Mouse (Mus musculus): ENCODE measurements around the gene Enpp1.
A peak's percentile ranks its signal among the peaks of the same experiment; 100 is the strongest.

Enpp1 gene

GRCm38 (mm10) chr10:24595250-24596002 lies 116.5 kb downstream of the Enpp1 start, which contains the start of gene Ccn2:
TSS of gene Ccn2 (plus strand) at chr10:24595442.
- peak; percentile 24 for DNase-seq

- no peak for DNase-seq
Measured at GRCm38 (mm10) chr10:24593556-24593955, 118.4 kb downstream of the Enpp1 start.

- no peak for DNase-seq
Measured at GRCm38 (mm10) chr10:24592969-24593368, 119.0 kb downstream of the Enpp1 start.

- no peak for DNase-seq
Measured at GRCm38 (mm10) chr10:24592318-24592717, 119.6 kb downstream of the Enpp1 start.

- no peak for DNase-seq
Measured at GRCm38 (mm10) chr10:24591741-24592140, 120.2 kb downstream of the Enpp1 start.

GRCm38 (mm10) chr10:24591136-24591535 lies 120.8 kb downstream of the Enpp1 start:
- peak; percentile 76 for DNase-seq

- no peak for DNase-seq
Measured at GRCm38 (mm10) chr10:24590546-24590945, 121.4 kb downstream of the Enpp1 start.

GRCm38 (mm10) chr10:24589238-24589637 lies 122.7 kb downstream of the Enpp1 start:
- no peak for DNase-seq

- no peak for DNase-seq
Measured at GRCm38 (mm10) chr10:24588824-24589223, 123.1 kb downstream of the Enpp1 start.
